Comparison of ENCODE assay signal across 10 mouse cellular contexts in genomic region chr17:47689894-47690293, GRCm38 (mm10). TPM values are rescaled to one million over a fixed set of nuclear protein-coding genes. Genes with fewer than 3 reads are reported as not detected.
DNase-seq lines count a peak whose midpoint lies in the region; ATAC-seq lines count a peak whose summit lies in the region.
"Had no signal": no experiment of that assay in that cellular context is flagged by ENCODE, and none has a peak within 500 bp of the region (broad histone marks: within the 10 kb centered on the region; RNA-seq: fewer than 3 reads in every experiment).

No protein-coding gene starts in this region.

- H3K9ac ChIP-seq in kidney, embryonic 14.5 days (ENCODE audit: low read depth, low read length): no peak overlapping the region
- H3K9ac ChIP-seq in embryonic facial prominence, embryonic 14.5 days (ENCODE audit: low read depth, low read length): no peak overlapping the region
- H3K9ac ChIP-seq in forebrain, embryonic 16.5 days (replicated peaks; ENCODE audit: low read depth, low read length): no peak overlapping the region
- 0 out of 2 replicates have a peak overlapping the region, but pooled peaks have one; percentile 91 for H3K9ac ChIP-seq in midbrain, embryonic 12.5 days (replicated peaks)

- H3K36me3 ChIP-seq in kidney, embryonic 14.5 days (ENCODE audit: control insufficient read depth, insufficient read depth, low read length): peaks cover 13% of the 10 kb centered on the region
- peaks cover 13% of the 10 kb centered on the region for H3K36me3 ChIP-seq in embryonic facial prominence, embryonic 14.5 days (ENCODE audit: control insufficient read depth, insufficient read depth, low read length)
- H3K36me3 ChIP-seq in forebrain, embryonic 16.5 days (ENCODE audit: control insufficient read depth, insufficient read depth): no peaks in the 10 kb centered on the region
- H3K36me3 ChIP-seq in midbrain, embryonic 12.5 days: 0 out of 2 replicates have a peak, but pooled peaks cover 2% of the 10 kb centered on the region

- no peak for ATAC-seq in kidney, embryonic 14.5 days (ENCODE audit: low FRiP score, low TSS enrichment)
- ATAC-seq in embryonic facial prominence, embryonic 14.5 days (ENCODE audit: low read depth): no peak
- ATAC-seq in forebrain, embryonic 16.5 days: no peak
- ATAC-seq in midbrain, embryonic 12.5 days (ENCODE audit: low FRiP score, low read depth): no peak

- H3K4me1 ChIP-seq in kidney, embryonic 14.5 days (ENCODE audit: control insufficient read depth, insufficient read depth, low read length): peaks cover 10% of the 10 kb centered on the region; the same call in 1 of the 2 replicates
- H3K4me1 ChIP-seq in embryonic facial prominence, embryonic 14.5 days (ENCODE audit: control insufficient read depth, insufficient read depth, low read length): peaks cover 5% of the 10 kb centered on the region; the same call in 1 of the 2 replicates
- peaks cover 20% of the 10 kb centered on the region for H3K4me1 ChIP-seq in forebrain, embryonic 16.5 days (replicated peaks; ENCODE audit: control insufficient read depth, insufficient read depth, low read length)
- peaks cover 38% of the 10 kb centered on the region for H3K4me1 ChIP-seq in midbrain, embryonic 12.5 days

- H3K4me3 ChIP-seq in kidney, embryonic 14.5 days (ENCODE audit: low read length): no peak overlapping the region
- H3K4me3 ChIP-seq in embryonic facial prominence, embryonic 14.5 days (ENCODE audit: low read depth, low read length): no peak overlapping the region
- peak overlapping the region; percentile 82; the same call in 1 of the 2 replicates for H3K4me3 ChIP-seq in forebrain, embryonic 16.5 days (replicated peaks; ENCODE audit: low read length)
- H3K4me3 ChIP-seq in midbrain, embryonic 12.5 days: peak overlapping the region; percentile 83; the same call in 1 of the 2 replicates

- DNase-seq in kidney, postnatal 4 days: no peak
- DNase-seq in embryonic facial prominence, embryonic 14.5 days (ENCODE audit: low spot score): no peak
- no peak for DNase-seq in adrenal gland, postnatal 4 days (ENCODE audit: low spot score in 2 of 2)
- no peak for DNase-seq in right cerebral cortex, postnatal 25 days
- DNase-seq in adrenal gland, postnatal 14 days: no peak
- DNase-seq: kidney, adult 11 months had no signal

- 0 out of 2 replicates have a peak, but pooled peaks cover 7% of the 10 kb centered on the region for H3K27me3 ChIP-seq in kidney, embryonic 14.5 days (ENCODE audit: control insufficient read depth, insufficient read depth, low read length)
- no peaks in the 10 kb centered on the region for H3K27me3 ChIP-seq in embryonic facial prominence, embryonic 14.5 days (replicated peaks; ENCODE audit: control insufficient read depth, insufficient read depth, low read length)
- peaks cover 3% of the 10 kb centered on the region; the same call in 1 of the 2 replicates for H3K27me3 ChIP-seq in forebrain, embryonic 16.5 days (replicated peaks; ENCODE audit: control insufficient read depth, insufficient read depth, low read length)
- peaks cover 22% of the 10 kb centered on the region for H3K27me3 ChIP-seq in midbrain, embryonic 12.5 days

- WGBS in kidney, embryonic 14.5 days: 82% methylated on average over 8 of the region's 8 CpGs
- 81% methylated on average over 5 of the region's 8 CpGs for WGBS in embryonic facial prominence, embryonic 14.5 days
- 79% methylated on average over 8 of the region's 8 CpGs for WGBS in forebrain, embryonic 16.5 days
- 86% methylated on average over 8 of the region's 8 CpGs for WGBS in midbrain, embryonic 12.5 days

- no peak overlapping the region for H3K27ac ChIP-seq in kidney, embryonic 14.5 days (ENCODE audit: low read depth, low read length)
- H3K27ac ChIP-seq in embryonic facial prominence, embryonic 14.5 days (replicated peaks; ENCODE audit: low read depth, low read length): no peak overlapping the region
- H3K27ac ChIP-seq in forebrain, embryonic 16.5 days (ENCODE audit: low read length): no peak overlapping the region
- no peak overlapping the region for H3K27ac ChIP-seq in midbrain, embryonic 12.5 days (replicated peaks)

- 0 out of 2 replicates have a peak overlapping the region, but pooled peaks have one; percentile 86 for H3K4me2 ChIP-seq in kidney, embryonic 14.5 days (replicated peaks; ENCODE audit: low read depth, low read length)
- H3K4me2 ChIP-seq in embryonic facial prominence, embryonic 14.5 days (ENCODE audit: low read depth, low read length): peak overlapping the region; percentile 98
- peak overlapping the region; percentile 83; the same call in 1 of the 2 replicates for H3K4me2 ChIP-seq in forebrain, embryonic 16.5 days (ENCODE audit: low read length)
- peak overlapping the region; percentile 96 for H3K4me2 ChIP-seq in midbrain, embryonic 12.5 days (replicated peaks)

- H3K9me3 ChIP-seq in kidney, embryonic 14.5 days (ENCODE audit: control insufficient read depth, low read length): no peaks in the 10 kb centered on the region
- H3K9me3 ChIP-seq in embryonic facial prominence, embryonic 14.5 days (ENCODE audit: control insufficient read depth, low read length): no peaks in the 10 kb centered on the region
- H3K9me3 ChIP-seq in forebrain, embryonic 16.5 days (ENCODE audit: control insufficient read depth, low read length): no peaks in the 10 kb centered on the region
- no peaks in the 10 kb centered on the region for H3K9me3 ChIP-seq in midbrain, embryonic 12.5 days

RNA-seq across cellular contexts. Expression of gene Frs3, which starts 1.1 kb away (rescaled TPM):
- 2.9 and 4.6 TPM in 2 replicates for polyA plus RNA-seq in kidney, embryonic 14.5 days (2014; fragmentation: Nextera tagmentation; extraction: Ambion mirVana)
- 4.0 and 4.2 TPM in 2 replicates for polyA plus RNA-seq in embryonic facial prominence, embryonic 14.5 days (2014; fragmentation: Nextera tagmentation; extraction: Ambion mirVana)
- 21.3 and 27.1 TPM in 2 replicates for polyA plus RNA-seq in forebrain, embryonic 16.5 days (2015; fragmentation: Nextera tagmentation; extraction: Ambion mirVana)
- polyA plus RNA-seq in midbrain, embryonic 12.5 days (2016; fragmentation: Nextera tagmentation; extraction: Ambion mirVana): 18.8 and 19.4 TPM in 2 replicates
- 10 to 100 TPM in 1 of 2 experiments, 1 to 10 TPM in 1; 9.3 to 12.4 TPM for total RNA-seq in adrenal gland, postnatal 4 days (2021)
- total RNA-seq in adrenal gland, postnatal 14 days (2021): 3.8 and 4.8 TPM in 2 replicates

RNA-seq across cellular contexts. Expression of gene Tomm6, which starts 1.7 kb away (rescaled TPM):
- polyA plus RNA-seq in kidney, embryonic 14.5 days (2014; fragmentation: Nextera tagmentation; extraction: Ambion mirVana): 415 and 493 TPM in 2 replicates
- 365 and 382 TPM in 2 replicates for polyA plus RNA-seq in embryonic facial prominence, embryonic 14.5 days (2014; fragmentation: Nextera tagmentation; extraction: Ambion mirVana)
- 228 and 241 TPM in 2 replicates for polyA plus RNA-seq in forebrain, embryonic 16.5 days (2015; fragmentation: Nextera tagmentation; extraction: Ambion mirVana)
- 337 and 352 TPM in 2 replicates for polyA plus RNA-seq in midbrain, embryonic 12.5 days (2016; fragmentation: Nextera tagmentation; extraction: Ambion mirVana)
- total RNA-seq in adrenal gland, postnatal 4 days (2021): 100 to 1,000 TPM; 189 to 203 TPM
- total RNA-seq in adrenal gland, postnatal 14 days (2021): 196 and 198 TPM in 2 replicates

RNA-seq across cellular contexts. Expression of gene Gm21981, which starts 4.4 kb away (rescaled TPM):
- 0.55 and 1.2 TPM in 2 replicates for polyA plus RNA-seq in kidney, embryonic 14.5 days (2014; fragmentation: Nextera tagmentation; extraction: Ambion mirVana)
- polyA plus RNA-seq in embryonic facial prominence, embryonic 14.5 days (2014; fragmentation: Nextera tagmentation; extraction: Ambion mirVana): 1.5 and 2.1 TPM in 2 replicates
- polyA plus RNA-seq in forebrain, embryonic 16.5 days (2015; fragmentation: Nextera tagmentation; extraction: Ambion mirVana): 0.48 and 0.60 TPM in 2 replicates
- 0.34 and 0.41 TPM in 2 replicates for polyA plus RNA-seq in midbrain, embryonic 12.5 days (2016; fragmentation: Nextera tagmentation; extraction: Ambion mirVana)
- 1 to 10 TPM; 1.5 to 1.7 TPM for total RNA-seq in adrenal gland, postnatal 4 days (2021)
- 0.90 and 1.4 TPM in 2 replicates for total RNA-seq in adrenal gland, postnatal 14 days (2021)

RNA-seq across cellular contexts. Expression of gene Prickle4, which starts 4.6 kb away (rescaled TPM):
- 0.99 and 1.3 TPM in 2 replicates for polyA plus RNA-seq in kidney, embryonic 14.5 days (2014; fragmentation: Nextera tagmentation; extraction: Ambion mirVana)
- polyA plus RNA-seq in embryonic facial prominence, embryonic 14.5 days (2014; fragmentation: Nextera tagmentation; extraction: Ambion mirVana): 1.8 and 2.1 TPM in 2 replicates
- 0.54 and 1.0 TPM in 2 replicates for polyA plus RNA-seq in forebrain, embryonic 16.5 days (2015; fragmentation: Nextera tagmentation; extraction: Ambion mirVana)
- 0.57 and 1.3 TPM in 2 replicates for polyA plus RNA-seq in midbrain, embryonic 12.5 days (2016; fragmentation: Nextera tagmentation; extraction: Ambion mirVana)
- total RNA-seq in adrenal gland, postnatal 4 days (2021): 1 to 10 TPM; 1.4 to 2.6 TPM
- 4.5 and 4.8 TPM in 2 replicates for total RNA-seq in adrenal gland, postnatal 14 days (2021)

RNA-seq across cellular contexts. Expression of gene Pgc, which starts 36.7 kb away (rescaled TPM):
- polyA plus RNA-seq in kidney, embryonic 14.5 days (2014; fragmentation: Nextera tagmentation; extraction: Ambion mirVana): not detected in 2 replicates
- 0.21 TPM in 1 of 2 replicates, not detected in the other for polyA plus RNA-seq in embryonic facial prominence, embryonic 14.5 days (2014; fragmentation: Nextera tagmentation; extraction: Ambion mirVana)
- not detected in 2 replicates for polyA plus RNA-seq in forebrain, embryonic 16.5 days (2015; fragmentation: Nextera tagmentation; extraction: Ambion mirVana)
- not detected in 2 replicates for polyA plus RNA-seq in midbrain, embryonic 12.5 days (2016; fragmentation: Nextera tagmentation; extraction: Ambion mirVana)
- not detected for total RNA-seq in adrenal gland, postnatal 4 days (2021)
- not detected in 2 replicates for total RNA-seq in adrenal gland, postnatal 14 days (2021)
- total RNA-seq: adrenal gland, adult 18-20 months had no signal

Comparison
In these comparisons a context has a peak if more than half of its experiments do, and no peak if none do; other contexts are left out.
1. H3K4me3 ChIP-seq: peak in forebrain, embryonic 16.5 days (single experiment) and midbrain, embryonic 12.5 days (single experiment); none in kidney, embryonic 14.5 days (single experiment) and embryonic facial prominence, embryonic 14.5 days (single experiment).
2. Peak in every context shown above with its lines, with median percentiles within 50 percentile points of each other: H3K4me2 ChIP-seq.